Mouse (Mus musculus) kidney, postnatal 0 days (tissue): ENCODE data around the gene Rai14. TPM values are rescaled to one million over a fixed set of nuclear protein-coding genes. Genes with fewer than 3 reads are reported as not detected.
A peak's percentile ranks its signal among the peaks of the same experiment; 100 is the strongest.

Source experiments
- ATAC-seq: fragments of 200-750 bp; cut with Nextera tagmentation; replicated peaks from 2 replicates; pipeline ENCODE4 v1.8.0; 2017; ENCODE audit warnings: low read depth, moderate number of reproducible peaks, moderate TSS enrichment, moderate library complexity; ENCODE audit not compliant: low FRiP score
- DNase-seq: peaks from one replicate; pipeline ENCODE4 v3.0.0-alpha.2; 2016; ENCODE audit warnings: low spot score
- H3K27ac ChIP-seq: fragments of 300-500 bp; sonication (generic); 2 replicates; pipeline ENCODE4 v1.5.1; 2014; ENCODE audit warnings: mild to moderate bottlenecking
- H3K27me3 ChIP-seq: fragments of 300-500 bp; sonication (generic); 2 replicates; pipeline ENCODE4 v1.6.1; 2014; ENCODE audit warnings: low read length, mixed read lengths; ENCODE audit not compliant: insufficient read depth
- H3K36me3 ChIP-seq: fragments of 300-500 bp; sonication (generic); 2 replicates; pipeline ENCODE4 v1.6.1; 2014; ENCODE audit warnings: low read length, mixed read lengths; ENCODE audit not compliant: insufficient read depth
- H3K4me1 ChIP-seq: fragments of 300-500 bp; sonication (generic); replicated peaks from 2 replicates; pipeline ENCODE4 v1.6.1; 2014; ENCODE audit warnings: antibody characterized with exemption, low read length, mixed read lengths; ENCODE audit not compliant: insufficient read depth
- H3K4me2 ChIP-seq: fragments of 300-500 bp; sonication (generic); 2 replicates; pipeline ENCODE4 v1.6.1; 2014; ENCODE audit warnings: mild to moderate bottlenecking, low read length, moderate library complexity, mixed read lengths
- H3K4me3 ChIP-seq: fragments of 300-500 bp; sonication (generic); replicated peaks from 2 replicates; pipeline ENCODE4 v1.5.1; 2014; ENCODE audit warnings: low read depth, low read length
- H3K9ac ChIP-seq: fragments of 300-500 bp; sonication (generic); 2 replicates; pipeline ENCODE4 v1.6.1; 2014; ENCODE audit warnings: low read depth, low read length
- H3K9me3 ChIP-seq: fragments of 300-500 bp; sonication (generic); replicated peaks from 2 replicates; pipeline ENCODE4 v1.6.1; 2016; ENCODE audit warnings: low read length, inconsistent platforms, mixed read lengths
- CTCF ChIP-seq: IDR thresholded peaks from 2 replicates; pipeline ENCODE4 v1.5.1; 2016; ENCODE audit warnings: antibody characterized with exemption, low read depth, mild to moderate bottlenecking, moderate library complexity
- WGBS: fragments of 180-500 bp; shearing (Covaris S2); extraction: QIAGEN DNeasy Blood & Tissue Kit; methylation state at CpG from one replicate; pipeline ENCODE4 v1.1.7; 2014; 5-methylcytosine and 5-hydroxymethylcytosine counted together
- polyA plus RNA-seq: library from polyadenylated mRNA; unstranded; fragments of >200 nt; fragmentation: Nextera tagmentation; extraction: Ambion mirVana; gene quantifications from 2 replicates; pipeline ENCODE4 v1.2.1, GENCODE M21; 2015

Gene Rai14
- polyA plus RNA-seq, 1 experiment from 2014 or later = 38.5 TPM

GRCm38 (mm10) chr15:10712288-10712687 is 2.1 kb downstream of the Rai14 start:
- peaks cover 20% of the 10 kb centered on the region for H3K4me1 ChIP-seq
- no peak for DNase-seq
- TF ChIP-seq CTCF = no peak
- ATAC-seq = no peak
- H3K36me3 ChIP-seq = peaks cover 8% of the 10 kb centered on the region
- no peaks in the 10 kb centered on the region for H3K27me3 ChIP-seq
- peak overlapping the region; percentile 95 for H3K4me3 ChIP-seq
- H3K9me3 ChIP-seq = no peaks in the 10 kb centered on the region
- peak overlapping the region; percentile 89 for H3K4me2 ChIP-seq
- H3K27ac ChIP-seq = no peak overlapping the region
- no peak overlapping the region for H3K9ac ChIP-seq
- WGBS = 79% methylated on average over 3 of the region's 3 CpGs

GRCm38 (mm10) chr15:10711231-10711630 is 3.2 kb downstream of the Rai14 start:
- Histone ChIP-seq H3K4me2 (peak overlapping the region; percentile 14; the same call in 1 of the 2 replicates), H3K4me1 (peaks cover 20% of the 10 kb centered on the region), H3K9ac (no peak overlapping the region), H3K27ac (no peak overlapping the region), H3K4me3 (no peak overlapping the region), H3K36me3 (peaks cover 8% of the 10 kb centered on the region), H3K9me3 (no peaks in the 10 kb centered on the region), H3K27me3 (no peaks in the 10 kb centered on the region)
- TF ChIP-seq CTCF = no peak
- no peak for DNase-seq
- WGBS = 64% methylated on average over 6 of the region's 6 CpGs
- no peak for ATAC-seq

GRCm38 (mm10) chr15:10708591-10709272 is 5.7 kb downstream of the Rai14 start:
- H3K36me3 ChIP-seq = peaks cover 8% of the 10 kb centered on the region
- no peak overlapping the region for H3K4me3 ChIP-seq
- H3K4me1 ChIP-seq = peaks cover 16% of the 10 kb centered on the region
- H3K9ac ChIP-seq = no peak overlapping the region
- ATAC-seq (no peak), DNase-seq (no peak)
- H3K27ac ChIP-seq = no peak overlapping the region
- TF ChIP-seq CTCF = peak; percentile 53
- no peak overlapping the region for H3K4me2 ChIP-seq
- no peaks in the 10 kb centered on the region for H3K9me3 ChIP-seq
- no peaks in the 10 kb centered on the region for H3K27me3 ChIP-seq
- WGBS = 90% methylated on average over 10 of the region's 10 CpGs

- Histone ChIP-seq H3K9ac (no peak overlapping the region), H3K9me3 (no peaks in the 10 kb centered on the region), H3K4me3 (no peak overlapping the region), H3K27ac (no peak overlapping the region), H3K36me3 (peaks cover 8% of the 10 kb centered on the region), H3K4me1 (peaks cover 12% of the 10 kb centered on the region), H3K27me3 (no peaks in the 10 kb centered on the region), H3K4me2 (no peak overlapping the region)
- DNase-seq (no peak), ATAC-seq (no peak)
- WGBS = 91% methylated on average over 6 of the region's 6 CpGs
- TF ChIP-seq CTCF = no peak
These were observed 7.3 kb downstream of the Rai14 start for GRCm38 (mm10) chr15:10707109-10707508.

GRCm38 (mm10) chr15:10706414-10706813 is 8.0 kb downstream of the Rai14 start:
- no peak for TF ChIP-seq CTCF
- 55% methylated on average over 8 of the region's 8 CpGs for WGBS
- no peak for ATAC-seq

GRCm38 (mm10) chr15:10705752-10706151 is 8.7 kb downstream of the Rai14 start:
- 68% methylated on average over 5 of the region's 5 CpGs for WGBS
- no peak for TF ChIP-seq CTCF
- Histone ChIP-seq H3K27ac (no peak overlapping the region), H3K27me3 (no peaks in the 10 kb centered on the region), H3K9ac (no peak overlapping the region), H3K4me3 (no peak overlapping the region), H3K4me2 (no peak overlapping the region), H3K36me3 (peaks cover 8% of the 10 kb centered on the region), H3K9me3 (no peaks in the 10 kb centered on the region), H3K4me1 (peaks cover 5% of the 10 kb centered on the region)
- DNase-seq (no peak), ATAC-seq (no peak)

More at GRCm38 (mm10) chr15:10706414-10706813, 8.0 kb downstream of the Rai14 start:
- H3K9me3 ChIP-seq = no peaks in the 10 kb centered on the region
- no peak for DNase-seq
- no peak overlapping the region for H3K9ac ChIP-seq
- H3K36me3 ChIP-seq = peaks cover 8% of the 10 kb centered on the region
- no peak overlapping the region for H3K27ac ChIP-seq
- peaks cover 9% of the 10 kb centered on the region for H3K4me1 ChIP-seq
- no peak overlapping the region for H3K4me2 ChIP-seq
- no peaks in the 10 kb centered on the region for H3K27me3 ChIP-seq
- no peak overlapping the region for H3K4me3 ChIP-seq
